Mouse (Mus musculus) gastrocnemius, postnatal 36 days (tissue): Measurements from ENCODE around the gene Slc10a3. TPM values are rescaled to one million over a fixed set of nuclear protein-coding genes. Genes with fewer than 3 reads are reported as not detected.

Experiments used
- total RNA-seq, 2 experiments: library from RNA; stranded (reverse); gene quantifications; 2 replicates each; pipeline ENCODE4 v1.2.3; 2021

Gene Slc10a3
- total RNA-seq, 2 experiments from 2014 or later = 2.1 to 2.3 TPM

Other genes starting within 250 kb of the Slc10a3 start
- gene Opn1mw, start 245.9 kb downstream of the Slc10a3 start, total RNA-seq = not detected
- 10 to 100 TPM; 21.6 to 27.7 TPM for gene Mecp2, start 238.0 kb downstream of the Slc10a3 start, total RNA-seq
- gene Tex28, start 205.5 kb downstream of the Slc10a3 start, total RNA-seq = not detected
- not detected for gene Tktl1, start 196.1 kb downstream of the Slc10a3 start, total RNA-seq
- gene Flna, start 123.5 kb downstream of the Slc10a3 start, total RNA-seq = 10 to 100 TPM; 32.9 to 39.5 TPM
- gene Emd, start 118.7 kb downstream of the Slc10a3 start, total RNA-seq = 10 to 100 TPM; 18.1 to 20.5 TPM
- gene Rpl10, start 102.5 kb downstream of the Slc10a3 start, total RNA-seq = 100 to 1,000 TPM; 133 to 141 TPM
- 10 to 100 TPM; 39.0 to 43.7 TPM for gene Taz, start 91.4 kb downstream of the Slc10a3 start, total RNA-seq
- gene Dnase1l1, start 91.0 kb downstream of the Slc10a3 start, total RNA-seq = 100 to 1,000 TPM; 102 to 107 TPM
- 10 to 100 TPM; 83.9 to 88.0 TPM for gene Atp6ap1, start 76.3 kb downstream of the Slc10a3 start, total RNA-seq
- gene Gdi1, start 68.4 kb downstream of the Slc10a3 start, total RNA-seq = 10 to 100 TPM; 28.6 to 33.1 TPM
- 10 to 100 TPM; 21.7 to 22.1 TPM for gene Fam50a, start 60.3 kb downstream of the Slc10a3 start, total RNA-seq
- gene Plxna3, start 44.3 kb downstream of the Slc10a3 start, total RNA-seq = under 1 TPM; 0.46 to 0.64 TPM
- gene Lage3, start 19.7 kb downstream of the Slc10a3 start, total RNA-seq = 10 to 100 TPM; 33.8 to 36.3 TPM
- 10 to 100 TPM; 49.5 to 51.4 TPM for gene Ubl4a, start 131 bp downstream of the Slc10a3 start, total RNA-seq
- gene Fam3a, start 19.9 kb upstream of the Slc10a3 start, total RNA-seq = 10 to 100 TPM; 12.5 to 12.6 TPM
- 10 to 100 TPM; 20.6 to 24.2 TPM for gene Ikbkg, start 19.9 kb upstream of the Slc10a3 start, total RNA-seq
- gene G6pdx, start 55.8 kb upstream of the Slc10a3 start, total RNA-seq = 1 to 10 TPM; 2.9 to 3.3 TPM
- not detected for gene Gm6880, start 108.0 kb upstream of the Slc10a3 start, total RNA-seq
- gene Olfr1326-ps1, start 201.5 kb upstream of the Slc10a3 start, total RNA-seq = not detected
- gene Olfr1325, start 219.3 kb upstream of the Slc10a3 start, total RNA-seq = not detected